Mouse (Mus musculus) intestine, embryonic 14.5 days (tissue): ENCODE results near the gene Ddx41. TPM values are rescaled to one million over a fixed set of nuclear protein-coding genes. Genes with fewer than 3 reads are reported as not detected.

Experiments used
- ATAC-seq: fragments of 200-750 bp; cut with Nextera tagmentation; replicated peaks from 2 replicates; pipeline ENCODE4 v1.8.0; 2017; ENCODE audit warnings: low read depth, moderate number of reproducible peaks, moderate TSS enrichment, moderate library complexity; ENCODE audit not compliant: low FRiP score, low TSS enrichment
- DNase-seq: peaks from one replicate; pipeline ENCODE4 v3.0.0-alpha.2; 2018; ENCODE audit warnings: low spot score
- H3K27ac ChIP-seq: fragments of 300-500 bp; sonication (generic); 2 replicates; pipeline ENCODE4 v1.5.1; 2014; ENCODE audit warnings: low read depth, mild to moderate bottlenecking, control low read depth
- H3K27me3 ChIP-seq: fragments of 300-500 bp; sonication (generic); replicated peaks from 2 replicates; pipeline ENCODE4 v1.6.1; 2014; ENCODE audit warnings: low read length, control low read depth; ENCODE audit not compliant: control insufficient read depth, insufficient read depth
- H3K36me3 ChIP-seq: fragments of 300-500 bp; sonication (generic); 2 replicates; pipeline ENCODE4 v1.6.1; 2014; ENCODE audit warnings: low read length, control low read depth; ENCODE audit not compliant: control insufficient read depth, insufficient read depth
- H3K4me1 ChIP-seq: fragments of 300-500 bp; sonication (generic); replicated peaks from 2 replicates; pipeline ENCODE4 v1.6.1; 2014; ENCODE audit warnings: low read length, control low read depth, mixed read lengths; ENCODE audit not compliant: control insufficient read depth, insufficient read depth
- H3K4me2 ChIP-seq: fragments of 300-500 bp; sonication (generic); 2 replicates; pipeline ENCODE4 v1.6.1; 2014; ENCODE audit warnings: low read length
- H3K4me3 ChIP-seq: fragments of 300-500 bp; sonication (generic); 2 replicates; pipeline ENCODE4 v1.5.1; 2014; ENCODE audit warnings: low read depth, low read length, control low read depth, mixed read lengths
- H3K9ac ChIP-seq: fragments of 300-500 bp; sonication (generic); 2 replicates; pipeline ENCODE4 v1.6.1; 2014; ENCODE audit warnings: mild to moderate bottlenecking, low read length
- H3K9me3 ChIP-seq: fragments of 300-500 bp; sonication (generic); 2 replicates; pipeline ENCODE4 v1.6.1; 2016; ENCODE audit warnings: low read length, control low read depth; ENCODE audit not compliant: control insufficient read depth
- WGBS: fragments of 180-500 bp; shearing (Covaris S2); extraction: QIAGEN DNeasy Blood & Tissue Kit; methylation state at CpG from one replicate; pipeline ENCODE4 v1.1.7; 2014; 5-methylcytosine and 5-hydroxymethylcytosine counted together
- polyA plus RNA-seq: library from polyadenylated mRNA; unstranded; fragments of >200 nt; fragmentation: Nextera tagmentation; extraction: Ambion mirVana; gene quantifications from 2 replicates; pipeline ENCODE4 v1.2.1, GENCODE M21; 2014

Ddx41 gene
- polyA plus RNA-seq, 1 experiment from 2014 or later: 63.9 TPM

DNA sequence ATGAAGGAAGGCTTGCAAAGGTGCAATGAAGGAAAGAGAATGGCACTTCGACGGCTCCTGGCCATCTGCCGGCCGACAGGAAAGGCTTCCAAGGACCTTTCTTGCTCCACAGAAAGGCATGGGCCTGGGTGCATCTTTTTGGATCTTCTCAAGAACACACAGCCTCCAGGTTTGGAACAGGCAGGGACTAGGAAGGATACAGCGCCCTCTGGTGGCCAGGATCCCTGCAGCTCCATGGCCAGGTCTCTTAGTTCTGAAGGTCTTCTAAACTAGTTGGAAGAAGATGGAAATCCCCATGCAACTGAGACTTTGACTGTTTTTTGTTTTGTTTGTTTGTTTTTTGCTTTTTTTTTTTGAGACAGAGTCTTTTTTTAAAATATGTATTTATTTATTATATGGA is 19.5 kb downstream of the Ddx41 start:
- ATAC-seq (no peak), DNase-seq (peak; percentile 97)
- Histone ChIP-seq H3K4me2 (no peak overlapping the region), H3K4me1 (peaks cover 6% of the 10 kb centered on the region), H3K36me3 (no peaks in the 10 kb centered on the region), H3K27me3 (no peaks in the 10 kb centered on the region), H3K27ac (no peak overlapping the region), H3K4me3 (no peak overlapping the region), H3K9me3 (no peaks in the 10 kb centered on the region), H3K9ac (no peak overlapping the region)
- WGBS: 8% methylated on average over 5 of the region's 5 CpGs

DNA sequence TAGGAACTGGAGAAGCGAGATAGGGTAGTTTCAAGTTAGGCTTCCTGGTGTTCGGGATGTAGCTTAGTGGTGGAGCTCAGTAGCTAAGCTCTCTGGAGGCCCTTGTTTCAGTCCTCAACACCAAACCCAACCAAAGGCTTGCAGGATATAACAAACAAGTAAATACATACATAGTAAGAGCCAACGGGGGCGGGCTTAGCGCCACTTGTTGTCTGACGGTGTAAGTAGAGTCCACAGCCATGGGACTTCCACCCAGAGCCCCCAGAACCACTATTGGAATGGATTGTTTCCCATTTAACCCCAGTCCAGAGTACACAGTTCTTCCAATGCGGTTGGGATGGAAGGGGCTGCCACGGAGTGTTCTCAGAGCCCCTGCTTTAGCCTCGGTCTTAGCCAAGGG is 22.6 kb downstream of the Ddx41 start:
- Histone ChIP-seq H3K4me3 (peak overlapping the region; percentile 77), H3K27me3 (no peaks in the 10 kb centered on the region), H3K4me1 (peaks cover 26% of the 10 kb centered on the region), H3K36me3 (peaks cover 16% of the 10 kb centered on the region), H3K9ac (no peak overlapping the region), H3K27ac (no peak overlapping the region), H3K4me2 (peak overlapping the region; percentile 83), H3K9me3 (no peaks in the 10 kb centered on the region)
- DNase-seq (no peak), ATAC-seq (no peak)
- 35% methylated on average over 9 of the region's 9 CpGs for WGBS

DNA sequence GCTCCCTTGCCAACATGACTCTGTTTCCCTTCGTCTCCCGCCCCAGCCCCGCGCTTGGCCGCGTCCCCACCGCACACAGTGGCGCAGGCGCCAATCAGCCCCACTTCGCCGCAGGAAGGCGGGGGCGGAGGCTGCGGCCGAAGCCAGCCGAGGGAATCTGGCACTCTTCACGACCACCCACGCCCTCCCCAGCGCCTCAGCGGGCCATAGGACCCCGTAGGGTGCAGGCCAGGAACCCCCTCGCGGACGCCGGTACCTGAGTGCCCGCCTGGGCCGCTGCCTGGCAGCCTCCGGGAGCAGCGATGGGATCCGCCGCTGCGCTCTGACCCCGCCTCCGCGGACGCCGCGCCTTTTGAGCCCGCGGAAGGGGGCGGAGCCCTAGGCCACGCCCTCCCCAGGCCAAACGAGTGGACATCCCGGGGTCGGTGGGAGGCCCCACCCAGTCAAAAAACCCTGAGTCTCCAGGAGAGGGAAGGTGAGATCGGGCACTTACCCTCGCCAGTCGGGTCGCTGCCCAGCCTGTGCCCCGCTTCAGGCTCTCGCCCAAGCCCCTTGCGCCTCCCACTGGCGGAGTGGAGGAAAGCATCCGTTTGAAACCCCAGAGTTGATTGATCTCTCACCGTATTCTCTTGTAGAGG is 23.2 kb downstream of the Ddx41 start, which contains the start of gene Pdlim7:
TSS of gene Pdlim7 (minus strand) at position 566 of the 638 bp plus-strand sequence.
- Histone ChIP-seq H3K27ac (peak within 1 kb of the TSS; percentile 85), H3K9me3 (no peaks in the 10 kb centered on the region), H3K9ac (peak within 1 kb of the TSS; percentile 86), H3K4me2 (peak within 1 kb of the TSS; percentile 83), H3K4me1 (peaks cover 26% of the 10 kb centered on the region), H3K4me3 (peak within 1 kb of the TSS; percentile 77), H3K36me3 (peaks cover 21% of the 10 kb centered on the region), H3K27me3 (no peaks in the 10 kb centered on the region)
- WGBS: under 1% methylated on average over 53 of the region's 55 CpGs
- ATAC-seq (peak; percentile 71), DNase-seq (peak; percentile 95)

DNA sequence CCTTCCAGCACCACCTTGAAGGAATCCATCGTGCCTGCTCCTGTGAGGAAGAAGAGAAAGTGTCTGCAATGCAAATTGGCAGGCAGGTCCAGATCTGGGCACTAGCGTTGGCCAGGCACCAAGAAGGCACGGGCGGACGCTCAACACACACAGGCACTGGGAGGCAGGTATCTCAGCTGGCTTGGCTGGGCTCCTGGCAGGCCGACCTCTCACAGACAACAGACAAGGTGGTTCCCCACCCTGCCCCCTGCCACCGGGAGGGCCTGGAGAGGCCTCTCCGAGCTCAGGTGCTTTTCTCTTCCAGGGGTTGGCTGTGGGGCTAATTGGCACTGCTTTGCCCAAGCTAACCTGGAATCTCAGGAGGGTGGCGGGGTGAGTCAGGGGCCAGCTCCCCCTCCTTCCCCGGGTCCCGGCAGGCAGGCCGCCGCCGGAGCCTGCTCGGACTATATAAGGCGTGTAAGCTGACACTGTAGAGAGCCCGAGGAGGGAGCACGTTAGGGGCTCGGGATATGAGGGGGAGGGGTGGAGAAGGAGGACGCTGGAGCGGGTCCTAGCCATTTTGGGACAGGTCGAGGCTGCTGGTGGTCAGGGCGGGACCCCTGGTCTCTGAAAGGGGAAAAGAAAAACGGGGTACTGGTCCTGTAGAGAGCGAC is 24.0 kb downstream of the Ddx41 start:
- peak overlapping the region; percentile 77 for H3K4me3 ChIP-seq
- H3K27me3 ChIP-seq: no peaks in the 10 kb centered on the region
- H3K9me3 ChIP-seq: no peaks in the 10 kb centered on the region
- peaks cover 29% of the 10 kb centered on the region for H3K36me3 ChIP-seq
- DNase-seq (peak; percentile 83), ATAC-seq (peak; percentile 59)
- H3K27ac ChIP-seq: peak overlapping the region; percentile 85
- H3K9ac ChIP-seq: peak overlapping the region; percentile 86
- H3K4me1 ChIP-seq: peaks cover 26% of the 10 kb centered on the region
- 2% methylated on average over 25 of the region's 25 CpGs for WGBS
- H3K4me2 ChIP-seq: peak overlapping the region; percentile 83

DNA sequence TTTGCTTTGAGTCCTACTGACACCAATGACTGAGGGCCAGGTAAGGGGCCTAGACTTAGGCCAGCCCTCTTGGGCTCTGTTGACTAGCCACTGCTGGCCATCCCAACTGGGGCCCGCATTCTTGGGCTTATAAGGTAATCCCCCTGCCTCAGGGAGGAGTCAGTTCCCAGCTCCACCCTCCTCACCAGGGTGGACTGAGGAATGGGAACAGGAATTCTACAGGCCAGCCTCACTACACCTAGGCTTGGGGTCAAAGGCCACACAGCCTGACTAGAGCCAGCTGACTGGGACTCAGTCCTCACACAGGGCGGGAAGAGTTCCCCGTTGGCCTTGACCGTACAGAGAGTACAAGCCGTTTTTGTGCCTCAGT is 25.0 kb downstream of the Ddx41 start:
- H3K36me3 ChIP-seq: peaks cover 39% of the 10 kb centered on the region
- WGBS: 19% methylated on average over 5 of the region's 5 CpGs
- peak overlapping the region; percentile 77 for H3K4me3 ChIP-seq
- H3K4me2 ChIP-seq: peak overlapping the region; percentile 83
- no peaks in the 10 kb centered on the region for H3K9me3 ChIP-seq
- ATAC-seq (peak; percentile 12; the same call in 1 of the 2 replicates), DNase-seq (no peak)
- no peaks in the 10 kb centered on the region for H3K27me3 ChIP-seq
- H3K9ac ChIP-seq: peak overlapping the region; percentile 86; the same call in 1 of the 2 replicates
- H3K4me1 ChIP-seq: peaks cover 26% of the 10 kb centered on the region
- peak overlapping the region; percentile 85 for H3K27ac ChIP-seq

DNA sequence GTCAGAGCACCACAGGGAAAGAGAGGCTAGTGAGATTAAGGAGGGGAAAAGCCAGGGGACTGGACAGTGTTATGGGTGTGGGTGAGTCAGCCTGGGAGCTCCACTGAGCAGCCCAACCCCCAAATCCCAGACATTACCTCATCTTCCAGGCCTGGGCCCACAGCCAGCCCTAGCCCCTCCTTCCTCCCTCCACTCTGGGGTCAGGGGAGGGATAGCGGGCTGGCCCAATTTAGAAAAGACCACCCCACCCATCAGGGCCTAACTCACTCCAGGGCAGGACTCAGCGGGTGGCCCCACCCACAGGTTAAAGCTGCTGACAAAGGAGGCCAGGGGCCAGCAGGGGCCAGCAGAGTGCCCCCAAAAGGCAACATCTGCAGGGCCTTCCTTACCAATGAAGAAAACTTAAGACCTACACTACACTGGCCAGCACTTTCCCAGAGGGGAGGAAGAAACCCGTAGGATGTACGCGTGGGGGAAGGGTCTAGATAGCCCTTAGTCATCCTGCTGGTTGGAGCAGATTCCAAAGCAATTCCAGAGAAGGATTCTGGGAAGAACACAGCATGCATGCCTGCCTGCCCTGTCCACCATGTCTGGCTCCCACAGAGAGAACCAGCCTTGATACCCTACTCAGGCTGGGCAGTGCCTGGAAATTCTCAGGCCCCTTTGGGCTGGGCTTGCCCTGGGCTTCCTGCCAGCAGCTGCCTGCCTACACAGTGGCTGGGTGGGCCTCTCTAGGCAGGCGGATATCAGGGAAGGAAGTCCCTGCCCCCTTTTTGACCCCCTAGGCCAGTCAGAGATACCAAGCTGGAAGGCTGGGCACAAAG is 25.6 kb downstream of the Ddx41 start:
- Histone ChIP-seq H3K9ac (peak overlapping the region; percentile 23), H3K27ac (peak overlapping the region; percentile 85), H3K4me2 (peak overlapping the region; percentile 83), H3K27me3 (no peaks in the 10 kb centered on the region), H3K36me3 (peaks cover 45% of the 10 kb centered on the region), H3K4me1 (peaks cover 26% of the 10 kb centered on the region), H3K4me3 (peak overlapping the region; percentile 77), H3K9me3 (no peaks in the 10 kb centered on the region)
- DNase-seq: peak; percentile 88
- ATAC-seq: peak; percentile 78
- 5% methylated on average over 6 of the region's 6 CpGs for WGBS

DNA sequence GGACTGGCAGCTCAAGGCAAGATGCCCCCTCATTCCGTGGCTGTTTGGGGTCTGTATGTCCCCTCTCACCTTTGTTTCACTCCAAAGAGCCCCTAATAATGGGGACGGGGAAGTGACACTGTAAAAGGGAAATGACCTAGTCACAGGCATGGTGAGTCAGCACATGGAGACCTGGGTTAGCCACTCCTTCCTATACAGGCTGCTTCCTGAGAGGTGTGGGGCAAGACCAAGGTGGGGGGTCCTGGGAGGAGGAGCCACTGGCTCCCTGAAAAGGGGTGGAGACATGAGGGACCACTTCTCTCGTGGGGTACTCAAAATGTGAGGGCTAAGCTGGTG is 26.2 kb downstream of the Ddx41 start:
- H3K27ac ChIP-seq: peak overlapping the region; percentile 85; the same call in 1 of the 2 replicates
- peaks cover 26% of the 10 kb centered on the region for H3K4me1 ChIP-seq
- H3K27me3 ChIP-seq: no peaks in the 10 kb centered on the region
- H3K4me3 ChIP-seq: peak overlapping the region; percentile 8; the same call in 1 of the 2 replicates
- DNase-seq: no peak
- peak overlapping the region; percentile 23; the same call in 1 of the 2 replicates for H3K9ac ChIP-seq
- ATAC-seq: peak; percentile 15
- H3K9me3 ChIP-seq: no peaks in the 10 kb centered on the region
- H3K4me2 ChIP-seq: peak overlapping the region; percentile 83
- WGBS: 30% methylated on average over 3 of the region's 3 CpGs
- H3K36me3 ChIP-seq: peaks cover 51% of the 10 kb centered on the region

DNA sequence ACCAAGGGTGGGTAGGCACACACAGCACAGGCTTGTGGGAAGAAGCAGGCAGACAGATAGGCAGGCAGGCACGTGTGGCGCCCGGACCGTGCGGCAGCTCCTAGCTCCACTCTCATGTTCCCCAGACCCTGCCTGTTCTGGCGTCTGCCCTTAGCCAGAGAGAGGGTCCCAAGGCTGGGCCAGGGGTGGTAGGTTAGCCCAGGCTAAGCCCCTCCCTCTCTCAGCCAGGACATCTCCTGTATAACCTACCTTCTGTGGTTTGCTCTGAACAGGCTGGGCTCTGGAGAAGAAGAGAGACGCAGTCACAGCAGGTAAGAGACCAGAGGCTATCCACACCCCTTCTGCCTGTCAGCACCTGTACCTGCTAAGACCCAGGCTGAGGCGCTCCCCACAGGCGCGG is 27.9 kb downstream of the Ddx41 start:
- H3K36me3 ChIP-seq: peaks cover 68% of the 10 kb centered on the region
- no peak overlapping the region for H3K4me3 ChIP-seq
- DNase-seq: no peak
- no peak overlapping the region for H3K27ac ChIP-seq
- no peak overlapping the region for H3K9ac ChIP-seq
- H3K9me3 ChIP-seq: no peaks in the 10 kb centered on the region
- H3K4me1 ChIP-seq: peaks cover 26% of the 10 kb centered on the region
- WGBS: 88% methylated on average over 10 of the region's 10 CpGs
- ATAC-seq: no peak
- no peaks in the 10 kb centered on the region for H3K27me3 ChIP-seq
- H3K4me2 ChIP-seq: no peak overlapping the region
